Mouse (Mus musculus) limb, embryonic 13.5 days (tissue): ENCODE data around the gene Iqsec1. TPM values are rescaled to one million over a fixed set of nuclear protein-coding genes. Genes with fewer than 3 reads are reported as not detected.

ENCODE experiments used
- ATAC-seq: fragments of 200-750 bp; cut with Nextera tagmentation; 2 replicates; pipeline ENCODE4 v1.8.0; 2017; ENCODE audit warnings: low read depth, moderate number of reproducible peaks, moderate TSS enrichment; ENCODE audit not compliant: low FRiP score
- H3K27ac ChIP-seq: fragments of 300-500 bp; sonication (generic); 2 replicates; pipeline ENCODE4 v1.5.1; 2015; ENCODE audit warnings: inconsistent platforms, mild to moderate bottlenecking, moderate library complexity
- H3K27me3 ChIP-seq: fragments of 300-500 bp; sonication (generic); 2 replicates; pipeline ENCODE4 v1.6.1; 2015; ENCODE audit warnings: mild to moderate bottlenecking, inconsistent platforms
- H3K36me3 ChIP-seq: fragments of 300-500 bp; sonication (generic); 2 replicates; pipeline ENCODE4 v1.6.1; 2015; ENCODE audit warnings: inconsistent platforms, mild to moderate bottlenecking, moderate library complexity
- H3K4me1 ChIP-seq: fragments of 300-500 bp; sonication (generic); 2 replicates; pipeline ENCODE4 v1.6.1; 2015; ENCODE audit warnings: inconsistent platforms
- H3K4me2 ChIP-seq: fragments of 300-500 bp; sonication (generic); replicated peaks from 2 replicates; pipeline ENCODE4 v1.6.1; 2015; ENCODE audit warnings: inconsistent platforms, mild to moderate bottlenecking, moderate library complexity
- H3K4me3 ChIP-seq: fragments of 300-500 bp; sonication (generic); 2 replicates; pipeline ENCODE4 v1.5.1; 2015; ENCODE audit warnings: moderate library complexity, mild to moderate bottlenecking, inconsistent platforms
- H3K9ac ChIP-seq: fragments of 300-500 bp; sonication (generic); 2 replicates; pipeline ENCODE4 v1.6.1; 2015; ENCODE audit warnings: mild to moderate bottlenecking, inconsistent platforms
- H3K9me3 ChIP-seq: fragments of 300-500 bp; sonication (generic); 2 replicates; pipeline ENCODE4 v1.6.1; 2016; ENCODE audit warnings: inconsistent platforms
- WGBS: fragments of 180-500 bp; shearing (Covaris S2); methylation state at CpG from one replicate; pipeline ENCODE4 v1.1.7; 2015; 5-methylcytosine and 5-hydroxymethylcytosine counted together
- polyA plus RNA-seq: library from polyadenylated mRNA; unstranded; fragments of >200 nt; fragmentation: Nextera tagmentation; extraction: Ambion mirVana; gene quantifications from 2 replicates; pipeline ENCODE4 v1.2.1, GENCODE M21; 2015

The Iqsec1 gene
- polyA plus RNA-seq, 1 experiment from 2014 or later: 11.1 TPM

- Histone ChIP-seq H3K36me3 (no peaks in the 10 kb centered on the region), H3K27ac (no peak overlapping the region), H3K4me2 (no peak overlapping the region), H3K27me3 (no peaks in the 10 kb centered on the region), H3K9me3 (no peaks in the 10 kb centered on the region), H3K4me1 (peaks cover 27% of the 10 kb centered on the region), H3K9ac (no peak overlapping the region), H3K4me3 (no peak overlapping the region)
- 20% methylated on average over 2 of the region's 2 CpGs for WGBS
- ATAC-seq: no peak
Observed at GRCm38 (mm10) chr6:90915585-90915984, 72.9 kb downstream of the Iqsec1 start.

- no peak for ATAC-seq
- WGBS: 87% methylated on average over 5 of the region's 5 CpGs
- no peaks in the 10 kb centered on the region for H3K9me3 ChIP-seq
Observed at GRCm38 (mm10) chr6:90913771-90914170, 74.7 kb downstream of the Iqsec1 start.

GRCm38 (mm10) chr6:90912768-90913167 is 75.7 kb downstream of the Iqsec1 start:
- H3K9ac ChIP-seq: no peak overlapping the region
- ATAC-seq: no peak
- 77% methylated on average over 6 of the region's 6 CpGs for WGBS
- H3K4me2 ChIP-seq: no peak overlapping the region
- no peaks in the 10 kb centered on the region for H3K27me3 ChIP-seq
- H3K4me1 ChIP-seq: peaks cover 11% of the 10 kb centered on the region
- no peak overlapping the region for H3K4me3 ChIP-seq
- no peaks in the 10 kb centered on the region for H3K9me3 ChIP-seq
- no peak overlapping the region for H3K27ac ChIP-seq
- H3K36me3 ChIP-seq: no peaks in the 10 kb centered on the region

More at GRCm38 (mm10) chr6:90913771-90914170, 74.7 kb downstream of the Iqsec1 start:
- Histone ChIP-seq H3K4me2 (no peak overlapping the region), H3K27ac (no peak overlapping the region), H3K36me3 (no peaks in the 10 kb centered on the region), H3K27me3 (no peaks in the 10 kb centered on the region), H3K4me3 (no peak overlapping the region), H3K4me1 (peaks cover 15% of the 10 kb centered on the region), H3K9ac (no peak overlapping the region)

GRCm38 (mm10) chr6:90904143-90904542 is 84.3 kb downstream of the Iqsec1 start:
- Histone ChIP-seq H3K36me3 (no peaks in the 10 kb centered on the region), H3K4me3 (no peak overlapping the region), H3K27ac (no peak overlapping the region), H3K9me3 (no peaks in the 10 kb centered on the region), H3K9ac (no peak overlapping the region), H3K4me2 (no peak overlapping the region), H3K27me3 (peaks cover 5% of the 10 kb centered on the region; the same call in 1 of the 2 replicates), H3K4me1 (peaks cover 8% of the 10 kb centered on the region)
- 100% methylated on average over 2 of the region's 2 CpGs for WGBS
- no peak for ATAC-seq

GRCm38 (mm10) chr6:90900302-90900701 is 88.2 kb downstream of the Iqsec1 start:
- Histone ChIP-seq H3K4me2 (no peak overlapping the region), H3K27ac (no peak overlapping the region), H3K4me1 (peaks cover 18% of the 10 kb centered on the region), H3K9me3 (no peaks in the 10 kb centered on the region), H3K27me3 (peaks cover 5% of the 10 kb centered on the region; the same call in 1 of the 2 replicates), H3K4me3 (no peak overlapping the region), H3K9ac (no peak overlapping the region), H3K36me3 (no peaks in the 10 kb centered on the region)
- no peak for ATAC-seq
- 39% methylated on average over 6 of the region's 6 CpGs for WGBS

- Histone ChIP-seq H3K9ac (no peak overlapping the region), H3K4me2 (no peak overlapping the region), H3K36me3 (no peaks in the 10 kb centered on the region), H3K27ac (no peak overlapping the region), H3K9me3 (no peaks in the 10 kb centered on the region), H3K4me3 (no peak overlapping the region), H3K4me1 (peaks cover 18% of the 10 kb centered on the region), H3K27me3 (no peaks in the 10 kb centered on the region; the same call in 1 of the 2 replicates)
- peak; percentile 73; the same call in 1 of the 2 replicates for ATAC-seq
- 65% methylated on average over 1 of the region's 1 CpGs for WGBS
Observed at GRCm38 (mm10) chr6:90899266-90899665, 89.2 kb downstream of the Iqsec1 start.

- peaks cover 18% of the 10 kb centered on the region for H3K4me1 ChIP-seq
- WGBS: 13% methylated on average over 1 of the region's 1 CpGs
- H3K4me3 ChIP-seq: no peak overlapping the region
- H3K27ac ChIP-seq: no peak overlapping the region
- no peak overlapping the region for H3K9ac ChIP-seq
- H3K27me3 ChIP-seq: no peaks in the 10 kb centered on the region; the same call in 1 of the 2 replicates
- no peak for ATAC-seq
- H3K36me3 ChIP-seq: no peaks in the 10 kb centered on the region
- no peaks in the 10 kb centered on the region for H3K9me3 ChIP-seq
- H3K4me2 ChIP-seq: no peak overlapping the region
Observed at GRCm38 (mm10) chr6:90898107-90898506, 90.4 kb downstream of the Iqsec1 start.

GRCm38 (mm10) chr6:90892401-90892800 is 96.1 kb downstream of the Iqsec1 start:
- Histone ChIP-seq H3K9me3 (no peaks in the 10 kb centered on the region), H3K4me2 (no peak overlapping the region), H3K9ac (no peak overlapping the region), H3K27me3 (no peaks in the 10 kb centered on the region), H3K4me1 (no peaks in the 10 kb centered on the region), H3K27ac (no peak overlapping the region), H3K4me3 (no peak overlapping the region), H3K36me3 (no peaks in the 10 kb centered on the region)
- ATAC-seq: no peak
- 90% methylated on average over 1 of the region's 1 CpGs for WGBS

GRCm38 (mm10) chr6:90889356-90890285 is 98.9 kb downstream of the Iqsec1 start:
- Histone ChIP-seq H3K27ac (no peak overlapping the region), H3K27me3 (no peaks in the 10 kb centered on the region), H3K4me1 (no peaks in the 10 kb centered on the region), H3K4me3 (no peak overlapping the region), H3K4me2 (no peak overlapping the region), H3K9ac (no peak overlapping the region), H3K9me3 (no peaks in the 10 kb centered on the region), H3K36me3 (no peaks in the 10 kb centered on the region)
- WGBS: 85% methylated on average over 7 of the region's 7 CpGs
- no peak for ATAC-seq

GRCm38 (mm10) chr6:90887024-90887775 is 101.3 kb downstream of the Iqsec1 start:
- WGBS: 70% methylated on average over 5 of the region's 5 CpGs
- ATAC-seq: no peak
- Histone ChIP-seq H3K36me3 (no peaks in the 10 kb centered on the region), H3K27me3 (no peaks in the 10 kb centered on the region), H3K4me1 (no peaks in the 10 kb centered on the region), H3K27ac (no peak overlapping the region), H3K4me2 (no peak overlapping the region), H3K4me3 (no peak overlapping the region), H3K9ac (no peak overlapping the region), H3K9me3 (no peaks in the 10 kb centered on the region)

- H3K9ac ChIP-seq: no peak overlapping the region
- H3K27ac ChIP-seq: no peak overlapping the region
- H3K4me3 ChIP-seq: no peak overlapping the region
- no peaks in the 10 kb centered on the region for H3K36me3 ChIP-seq
- ATAC-seq: no peak
- H3K27me3 ChIP-seq: no peaks in the 10 kb centered on the region
- H3K4me1 ChIP-seq: no peaks in the 10 kb centered on the region
- 88% methylated on average over 1 of the region's 1 CpGs for WGBS
- no peaks in the 10 kb centered on the region for H3K9me3 ChIP-seq
- no peak overlapping the region for H3K4me2 ChIP-seq
Observed at GRCm38 (mm10) chr6:90885626-90886025, 102.9 kb downstream of the Iqsec1 start.

- Histone ChIP-seq H3K4me3 (no peak overlapping the region), H3K27ac (no peak overlapping the region), H3K9me3 (no peaks in the 10 kb centered on the region), H3K27me3 (no peaks in the 10 kb centered on the region), H3K4me2 (no peak overlapping the region), H3K4me1 (no peaks in the 10 kb centered on the region), H3K9ac (no peak overlapping the region), H3K36me3 (no peaks in the 10 kb centered on the region)
- ATAC-seq: no peak
- 59% methylated on average over 1 of the region's 1 CpGs for WGBS
Observed at GRCm38 (mm10) chr6:90884631-90885030, 103.9 kb downstream of the Iqsec1 start.
